Mouse (Mus musculus): ENCODE results near the gene Gas2. TPM values are rescaled to one million over a fixed set of nuclear protein-coding genes. Genes with fewer than 3 reads are reported as not detected.

Gene Gas2
- total RNA-seq, 4 experiments from 2014 or later, result 3.0 to 5.3 (median 3.2) TPM

DNA sequence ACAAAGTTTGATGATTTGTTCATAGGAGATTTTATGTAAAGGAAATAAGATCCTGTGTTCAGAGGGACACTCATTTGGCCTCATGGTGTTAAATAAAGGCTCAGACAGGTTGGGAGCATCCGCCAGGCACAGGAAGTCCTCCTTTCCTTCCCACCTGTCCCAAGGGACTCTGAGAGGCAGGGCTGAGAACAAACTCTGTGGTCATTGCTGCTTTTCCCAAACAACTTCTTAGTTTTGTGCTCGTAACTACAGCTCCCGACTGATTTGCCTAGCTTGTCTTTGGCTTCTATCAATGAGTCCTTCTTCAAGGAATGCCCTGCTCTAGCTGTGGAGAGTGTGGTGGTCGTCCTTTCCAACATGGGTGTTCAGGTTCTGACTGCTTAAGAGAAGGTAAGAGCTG is 18.3 kb downstream of the Gas2 start:
- DNase-seq (ENCODE audit: low spot score in 2 of 2), result no peak

DNA sequence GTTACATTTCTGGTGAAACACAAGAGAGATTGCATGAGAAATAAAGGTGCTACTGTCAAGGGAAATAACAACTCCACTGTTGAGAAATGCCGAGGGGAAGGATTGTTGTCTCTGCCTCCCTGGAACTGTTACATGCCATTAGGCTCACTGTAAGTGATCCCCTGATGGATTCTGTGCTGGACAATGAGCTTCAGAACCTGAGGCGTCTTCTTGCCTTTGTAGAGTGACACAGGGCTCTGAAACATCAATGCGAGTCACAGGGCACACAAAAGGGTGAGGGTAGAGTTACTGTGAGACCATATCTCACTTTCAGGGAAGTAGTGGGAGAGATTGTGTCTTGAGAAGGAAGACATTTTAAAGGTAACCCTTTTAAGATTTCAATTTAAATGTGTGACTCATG is 23.5 kb downstream of the Gas2 start:
- DNase-seq (ENCODE audit: low spot score in 2 of 2), result no peak

DNA sequence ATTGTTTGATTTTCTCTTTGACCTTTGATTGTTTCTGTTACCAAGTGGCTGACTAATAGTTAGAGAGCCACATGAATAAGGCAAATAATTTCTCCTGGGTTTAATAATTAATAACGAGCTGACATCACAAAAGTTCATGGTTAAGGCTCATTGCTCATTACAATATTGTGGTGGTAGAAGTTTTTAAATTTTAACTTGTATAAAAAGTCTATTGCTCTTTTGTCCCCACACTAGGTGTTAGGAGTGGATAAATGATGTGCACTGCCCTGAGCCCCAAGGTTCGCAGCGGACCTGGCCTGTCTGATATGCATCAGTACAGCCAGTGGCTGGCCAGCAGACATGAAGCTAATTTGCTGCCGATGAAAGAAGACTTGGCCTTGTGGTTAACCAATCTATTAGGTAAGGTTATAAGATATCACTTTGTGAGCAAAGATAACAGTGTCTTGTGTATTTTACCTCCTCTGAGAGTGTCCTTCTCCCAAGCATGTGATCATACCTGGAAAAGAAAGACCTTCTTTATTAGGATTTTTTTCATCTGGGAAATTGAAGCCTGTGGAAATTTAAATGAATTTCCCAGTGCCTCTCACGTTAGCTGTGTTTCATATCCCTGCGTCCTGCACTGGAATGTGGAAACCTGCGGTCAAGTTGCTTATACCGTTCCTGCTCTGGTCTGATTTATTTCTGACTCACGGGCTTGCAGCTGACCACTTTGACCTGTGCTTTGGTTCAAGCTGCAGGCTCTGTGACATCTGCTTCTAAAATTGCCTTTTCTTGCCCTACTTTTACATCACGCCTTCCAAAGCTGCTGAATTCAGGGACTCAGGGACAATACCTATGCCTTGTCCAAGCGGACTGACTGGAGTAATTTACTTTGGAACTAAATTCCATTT is 26.1 kb downstream of the Gas2 start:
- DNase-seq (ENCODE audit: low spot score in 2 of 2), result no peak

- DNase-seq (ENCODE audit: low spot score in 2 of 2), result no peak
Measured at GRCm38 (mm10) chr7:51889601-51890000, 27.8 kb downstream of the Gas2 start.

- no peak for DNase-seq (ENCODE audit: low spot score in 2 of 2)
Measured at GRCm38 (mm10) chr7:51892224-51892965, 30.6 kb downstream of the Gas2 start.

- DNase-seq (ENCODE audit: low spot score in 2 of 2), result no peak
Measured at GRCm38 (mm10) chr7:51893008-51893407, 31.2 kb downstream of the Gas2 start.

DNA sequence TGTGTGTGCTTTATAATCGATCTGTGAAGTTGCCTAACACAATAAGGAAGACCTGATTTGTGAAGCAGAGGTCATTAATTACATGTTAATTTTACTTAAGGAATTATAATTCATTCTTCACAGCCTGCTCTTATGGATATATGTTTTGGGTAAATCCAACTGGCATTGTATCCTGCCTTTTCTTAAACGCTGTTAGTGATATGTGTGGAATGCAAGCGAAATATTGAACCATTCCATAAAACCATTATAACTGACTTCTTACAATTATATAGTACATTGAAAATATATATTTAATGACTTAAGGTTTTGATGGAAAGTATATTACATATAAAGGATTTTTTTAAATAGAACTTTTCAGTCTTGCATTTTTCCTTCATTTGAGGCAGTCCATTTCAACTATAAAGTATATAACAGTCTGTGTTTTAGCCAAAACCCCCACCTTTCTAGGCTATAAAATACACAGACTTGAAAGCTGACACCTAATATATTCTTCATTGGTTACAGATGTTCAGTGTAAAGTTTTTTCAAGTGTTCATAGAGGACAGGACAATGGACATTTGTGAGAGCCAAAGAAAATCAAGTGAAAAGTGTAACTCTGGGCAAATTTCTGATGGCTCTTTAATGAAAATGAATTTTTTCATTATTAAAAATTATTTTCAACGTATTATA is 32.5 kb downstream of the Gas2 start:
- no peak for DNase-seq (ENCODE audit: low spot score in 2 of 2)

DNA sequence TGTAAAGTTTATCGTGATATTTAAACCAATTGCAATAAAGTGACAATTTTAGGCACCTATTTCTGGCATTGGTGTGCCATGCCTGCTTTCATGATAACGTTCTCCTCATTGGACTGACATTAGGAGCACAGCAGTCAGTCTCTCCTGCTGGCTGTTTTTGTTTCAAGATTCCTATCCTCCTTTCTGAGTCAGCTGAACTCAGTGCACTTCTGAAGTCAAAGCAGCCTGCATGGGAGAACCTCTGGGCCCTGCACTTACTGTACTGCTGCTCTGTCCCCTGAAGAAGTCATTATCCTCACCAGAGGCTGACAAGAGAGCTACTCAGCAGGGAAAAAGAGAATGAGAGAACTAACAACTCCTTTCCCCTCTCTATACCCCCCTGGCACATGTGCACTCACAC is 33.1 kb downstream of the Gas2 start:
- no peak for DNase-seq (ENCODE audit: low spot score in 2 of 2)

GRCm38 (mm10) chr7:51899066-51899465 is 37.3 kb downstream of the Gas2 start:
- DNase-seq (ENCODE audit: low spot score in 2 of 2), result no peak

DNA sequence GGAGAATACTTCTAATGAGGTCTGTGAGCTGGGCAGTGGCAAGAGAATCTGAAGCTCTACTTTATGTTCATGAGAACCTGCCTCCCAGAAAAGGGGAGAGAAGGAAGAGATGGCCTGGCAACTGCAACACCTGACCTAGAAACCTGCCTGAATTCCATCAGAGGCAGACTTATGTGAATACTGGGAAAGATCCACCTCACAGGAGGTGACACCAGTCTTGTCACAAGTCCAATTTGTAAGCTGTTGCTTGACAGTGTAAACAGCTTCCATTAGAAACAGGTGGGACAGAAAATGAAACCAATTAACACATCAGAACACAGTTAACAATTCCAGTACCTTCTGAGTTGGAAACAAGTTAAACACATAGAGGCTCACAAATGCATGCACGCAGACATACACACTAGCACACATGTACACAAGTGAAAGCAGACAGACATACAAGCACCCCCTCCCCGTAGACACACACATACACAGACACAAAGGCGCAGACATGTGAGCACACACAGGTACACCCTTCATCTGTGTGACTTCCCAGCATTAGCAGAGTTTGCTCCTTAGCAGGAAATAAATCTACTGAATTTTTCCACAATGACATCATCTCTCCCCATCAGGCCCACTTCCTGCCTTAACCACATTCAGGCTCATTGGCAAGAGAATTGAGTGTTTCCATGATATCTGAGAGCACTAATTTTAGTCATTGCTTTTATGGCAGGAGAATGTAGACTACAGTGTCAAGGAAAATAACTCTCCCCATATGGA is 51.7 kb downstream of the Gas2 start:
- no peak for DNase-seq (ENCODE audit: low spot score in 2 of 2)

- DNase-seq (ENCODE audit: low spot score in 2 of 2), result no peak
Measured at GRCm38 (mm10) chr7:51914132-51914531, 52.3 kb downstream of the Gas2 start.

DNA sequence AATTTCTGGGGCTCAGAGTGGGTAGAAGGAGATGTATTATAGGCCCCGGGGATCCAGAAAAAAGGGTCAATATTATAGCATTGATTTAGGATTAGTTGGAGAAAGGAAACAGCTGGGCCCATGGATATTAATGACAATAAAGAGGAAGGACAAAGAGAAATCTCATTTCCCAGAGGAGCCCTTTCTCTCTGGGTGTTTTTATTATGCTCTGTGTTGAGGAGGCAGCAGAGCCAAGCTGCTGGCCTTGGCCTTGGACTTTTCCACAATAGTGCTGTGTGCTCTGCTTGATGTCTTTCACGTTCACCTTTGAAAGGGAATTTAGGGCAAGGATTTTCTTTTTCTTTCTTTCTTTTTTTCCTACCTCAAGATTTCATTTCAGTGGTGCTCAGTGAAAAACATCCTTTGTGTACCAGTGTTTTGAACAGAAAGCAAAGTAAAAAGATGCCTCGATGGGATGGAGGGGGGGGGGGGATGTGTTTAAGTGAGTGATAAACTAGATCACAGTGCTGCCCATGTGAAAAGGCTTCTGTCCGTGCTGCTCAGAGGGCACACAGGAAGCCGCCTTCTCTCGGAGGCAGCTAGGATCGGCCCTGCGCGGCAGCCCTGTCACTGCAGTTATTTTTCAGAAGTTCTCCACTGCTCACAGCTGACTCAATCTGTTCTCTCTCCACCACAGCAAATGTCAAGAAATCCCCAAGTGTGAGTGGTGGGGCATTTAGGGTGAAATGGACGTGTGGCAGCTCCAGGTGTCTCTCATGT is 67.1 kb downstream of the Gas2 start:
- DNase-seq (ENCODE audit: low spot score in 2 of 2), result no peak

- DNase-seq (ENCODE audit: low spot score in 2 of 2), result no peak
Measured at GRCm38 (mm10) chr7:51931217-51931616, 69.4 kb downstream of the Gas2 start.

GRCm38 (mm10) chr7:51937337-51937736 is 75.5 kb downstream of the Gas2 start:
- no peak for DNase-seq (ENCODE audit: low spot score in 2 of 2)

- DNase-seq (ENCODE audit: low spot score in 2 of 2), result no peak
Measured at GRCm38 (mm10) chr7:51940461-51940860, 78.6 kb downstream of the Gas2 start.

DNA sequence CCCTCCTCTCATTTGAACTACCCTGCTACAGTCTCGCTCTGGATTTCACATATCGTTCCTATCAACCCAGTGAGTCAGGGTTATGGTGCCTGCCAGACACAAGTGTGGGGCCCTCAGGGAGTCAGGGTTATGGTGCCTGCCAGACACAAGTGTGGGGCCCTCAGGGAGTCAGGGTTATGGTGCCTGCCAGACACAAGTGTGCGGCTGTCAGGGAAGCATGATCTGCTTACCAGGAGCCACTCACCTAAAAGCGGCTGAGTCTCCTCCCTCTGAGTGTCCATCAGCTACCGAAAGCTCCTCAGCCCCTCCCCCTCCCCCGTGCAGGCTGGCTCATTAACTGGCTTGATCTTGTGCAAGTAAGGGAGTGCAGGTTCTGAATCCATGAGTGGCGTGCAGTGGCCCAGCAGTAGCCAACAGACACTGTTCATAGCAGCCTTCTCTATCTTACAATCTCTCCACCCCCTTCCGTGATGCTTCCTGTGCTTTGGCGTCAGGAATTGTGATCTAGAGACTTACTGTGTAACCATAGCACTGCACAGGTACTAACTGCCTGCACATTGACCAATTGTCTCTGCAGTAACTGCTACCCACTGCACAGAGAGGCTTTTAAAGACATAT is 93.7 kb downstream of the Gas2 start:
- DNase-seq (ENCODE audit: low spot score in 2 of 2), result no peak

DNA sequence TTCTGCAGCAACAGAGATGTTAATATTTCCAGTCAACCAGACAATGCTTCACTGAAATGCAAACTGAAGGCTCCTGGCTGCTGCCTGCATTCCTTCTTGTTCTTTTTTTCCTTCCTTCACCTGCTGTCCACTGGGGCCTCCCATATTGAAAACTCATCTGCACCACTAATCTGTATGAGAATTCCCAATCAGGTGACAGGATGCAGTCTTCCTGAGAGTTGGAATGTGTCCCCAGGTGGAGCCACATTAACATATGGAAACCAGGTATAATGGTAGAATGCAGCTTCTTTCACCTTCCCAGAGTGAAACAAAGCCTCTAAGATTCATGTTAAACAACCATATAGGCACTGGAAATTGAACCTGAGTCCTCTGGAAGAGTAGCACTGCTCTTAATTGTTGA is 96.0 kb downstream of the Gas2 start:
- no peak for DNase-seq (ENCODE audit: low spot score in 2 of 2)

- no peak for DNase-seq (ENCODE audit: low spot score in 2 of 2)
Measured at GRCm38 (mm10) chr7:51960698-51961374, 99.0 kb downstream of the Gas2 start.

GRCm38 (mm10) chr7:51962219-51962952 is 100.6 kb downstream of the Gas2 start:
- no peak for DNase-seq (ENCODE audit: low spot score in 2 of 2)
